Mouse (Mus musculus) common myeloid progenitor, adult 5-6 weeks (primary cell): ENCODE data around the gene 6330403K07Rik. TPM values are rescaled to one million over a fixed set of nuclear protein-coding genes. Genes with fewer than 3 reads are reported as not detected.

Experiments
- ATAC-seq: replicated peaks from 2 replicates; pipeline ENCODE4 v1.8.0; 2016; ENCODE audit warnings: low read depth, mild to moderate bottlenecking, moderate TSS enrichment, inconsistent platforms; ENCODE audit not compliant: poor library complexity, severe bottlenecking
- total RNA-seq: library from RNA; stranded (forward); fragments of 200-1000, 187-1606 nt; gene quantifications from 2 replicates; pipeline ENCODE4 v1.2.3, GENCODE M21; 2017

The 6330403K07Rik gene
- total RNA-seq, 1 experiment from 2014 or later = 0.09 TPM

DNA sequence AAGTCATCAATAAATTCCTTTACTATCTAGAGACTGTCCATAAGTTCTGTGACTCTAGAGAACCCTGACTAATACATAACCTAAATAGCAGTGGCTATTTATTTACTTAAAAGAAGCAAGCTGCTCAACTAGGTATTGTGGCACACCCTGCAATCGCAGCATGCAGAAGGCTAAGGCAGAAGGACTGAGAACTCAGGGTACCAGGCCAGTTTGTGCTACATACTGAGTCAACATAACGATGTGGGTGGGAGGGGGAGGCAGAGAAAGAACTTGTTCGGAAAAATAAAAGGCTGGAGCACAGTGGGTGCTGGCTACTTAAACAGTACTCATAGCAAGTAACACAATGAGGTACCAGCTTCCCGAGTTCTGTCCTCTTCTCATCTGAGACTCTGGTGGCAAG lies 32.1 kb downstream of the 6330403K07Rik start:
- ATAC-seq = no peak

DNA sequence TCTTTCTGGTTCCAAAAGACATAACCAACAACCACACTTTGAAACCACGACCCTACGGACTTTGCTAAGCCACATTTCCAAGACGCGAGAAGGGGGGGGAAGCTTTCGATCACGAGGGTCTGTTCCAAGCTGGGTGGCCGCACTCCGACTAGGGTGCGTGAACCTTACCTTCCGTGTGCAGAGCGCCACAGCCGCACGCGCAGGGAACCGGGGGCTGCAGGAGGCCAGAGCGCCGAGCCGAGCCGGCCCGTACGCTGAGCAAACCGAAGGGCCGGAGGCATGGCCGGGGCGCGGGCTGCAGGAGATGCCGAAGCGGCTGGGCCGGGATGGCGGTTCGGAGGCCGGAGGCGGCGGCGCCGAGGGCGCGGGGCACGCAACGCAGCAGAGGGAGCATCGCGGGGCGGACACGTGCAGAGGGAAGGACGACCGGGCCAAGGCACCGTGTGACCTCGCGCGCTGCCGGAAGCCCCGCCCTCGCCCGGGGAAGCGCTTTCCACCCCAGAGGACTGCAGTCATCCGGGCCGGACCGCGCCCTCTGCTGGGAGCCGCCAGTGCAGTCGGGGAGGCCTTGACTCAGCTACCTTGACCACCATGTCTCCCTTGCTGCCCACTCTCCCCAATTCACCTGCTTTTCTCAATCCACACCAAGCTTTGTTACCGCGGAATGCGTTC lies 50.6 kb downstream of the 6330403K07Rik start, which contains the start of gene C1qbp:
Gene C1qbp, minus strand, starts transcription at position 470 of the 672 bp plus-strand sequence.
- ATAC-seq = peak; percentile 99

DNA sequence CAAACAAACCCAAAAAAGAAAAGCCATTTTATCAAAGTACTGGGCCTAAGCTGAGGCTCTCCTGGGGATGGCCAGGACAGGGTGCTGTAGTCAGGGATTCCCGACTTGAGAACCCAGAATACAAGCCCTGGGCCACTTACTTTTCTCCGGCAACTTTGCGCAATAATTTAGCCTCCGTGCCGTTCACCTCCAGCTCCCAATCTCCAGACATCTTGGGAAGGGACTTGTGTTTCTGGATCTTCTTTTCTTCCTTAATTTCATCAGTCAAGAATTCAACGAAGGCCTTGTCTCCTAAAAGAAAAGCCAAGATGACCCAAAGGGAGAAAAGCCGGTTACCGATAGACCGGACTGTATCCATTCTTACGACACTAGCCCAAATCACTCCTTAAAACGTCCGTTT lies 51.3 kb downstream of the 6330403K07Rik start:
- no peak for ATAC-seq

Other genes with a start within 250 kb of the 6330403K07Rik start
- not detected in 2 replicates for gene Scimp, start 220.9 kb downstream of the 6330403K07Rik start, total RNA-seq
- 63.2 and 68.4 TPM in 2 replicates for gene Rabep1, start 188.7 kb downstream of the 6330403K07Rik start, total RNA-seq
- 142 and 213 TPM in 2 replicates for gene Nup88, start 63.5 kb downstream of the 6330403K07Rik start, total RNA-seq
- gene Rpain, start 63.3 kb downstream of the 6330403K07Rik start, total RNA-seq = 35.1 and 40.1 TPM in 2 replicates
- 122 and 128 TPM in 2 replicates for gene C1qbp, start 50.5 kb downstream of the 6330403K07Rik start, total RNA-seq
- 49.7 and 49.9 TPM in 2 replicates for gene Dhx33, start 29.1 kb downstream of the 6330403K07Rik start, total RNA-seq
- gene Mis12, start 13.9 kb downstream of the 6330403K07Rik start, total RNA-seq = 38.3 and 42.7 TPM in 2 replicates
- 19.3 and 23.9 TPM in 2 replicates for gene Derl2, start 13.7 kb downstream of the 6330403K07Rik start, total RNA-seq
- gene Nlrp1a, start 111.2 kb upstream of the 6330403K07Rik start, total RNA-seq = 3.7 and 4.7 TPM in 2 replicates
- 0.53 and 0.96 TPM in 2 replicates for gene Nlrp1b, start 197.2 kb upstream of the 6330403K07Rik start, total RNA-seq